Mouse (Mus musculus) bone marrow macrophage, adult 2 months (primary cell): ENCODE data around the gene Klhdc7b.

Experiments
- CTCF ChIP-seq: IDR thresholded peaks from 2 replicates; pipeline ENCODE4 v1.5.1; 2012; ENCODE audit warnings: low read depth, mild to moderate bottlenecking, low read length, moderate library complexity
- POLR2A ChIP-seq: IDR thresholded peaks from 2 replicates; pipeline ENCODE4 v1.6.1; 2012; ENCODE audit warnings: mild to moderate bottlenecking, low read depth, low read length, borderline replicate concordance

- TF ChIP-seq CTCF (no peak), POLR2A (no peak)
Observed at GRCm38 (mm10) chr15:89343325-89343724, 41.4 kb upstream of the Klhdc7b start.
